Mouse (Mus musculus) heart, adult 10 weeks (tissue): Measurements from ENCODE around the gene Vax1. TPM values are rescaled to one million over a fixed set of nuclear protein-coding genes. Genes with fewer than 3 reads are reported as not detected.

Source experiments
- polyA plus RNA-seq: library from polyadenylated mRNA; stranded (reverse); fragments of 350-450 nt; fragmentation: Illumina TruSeq; extraction: RNeasy Lipid Tissue Mini Kit (QIAGEN cat#74804); gene quantifications from one replicate; pipeline ENCODE4 v1.2.3, GENCODE M21; 2014; ENCODE audit warnings: low read depth, low replicate concordance

The Vax1 gene
- polyA plus RNA-seq, result not detected

DNA sequence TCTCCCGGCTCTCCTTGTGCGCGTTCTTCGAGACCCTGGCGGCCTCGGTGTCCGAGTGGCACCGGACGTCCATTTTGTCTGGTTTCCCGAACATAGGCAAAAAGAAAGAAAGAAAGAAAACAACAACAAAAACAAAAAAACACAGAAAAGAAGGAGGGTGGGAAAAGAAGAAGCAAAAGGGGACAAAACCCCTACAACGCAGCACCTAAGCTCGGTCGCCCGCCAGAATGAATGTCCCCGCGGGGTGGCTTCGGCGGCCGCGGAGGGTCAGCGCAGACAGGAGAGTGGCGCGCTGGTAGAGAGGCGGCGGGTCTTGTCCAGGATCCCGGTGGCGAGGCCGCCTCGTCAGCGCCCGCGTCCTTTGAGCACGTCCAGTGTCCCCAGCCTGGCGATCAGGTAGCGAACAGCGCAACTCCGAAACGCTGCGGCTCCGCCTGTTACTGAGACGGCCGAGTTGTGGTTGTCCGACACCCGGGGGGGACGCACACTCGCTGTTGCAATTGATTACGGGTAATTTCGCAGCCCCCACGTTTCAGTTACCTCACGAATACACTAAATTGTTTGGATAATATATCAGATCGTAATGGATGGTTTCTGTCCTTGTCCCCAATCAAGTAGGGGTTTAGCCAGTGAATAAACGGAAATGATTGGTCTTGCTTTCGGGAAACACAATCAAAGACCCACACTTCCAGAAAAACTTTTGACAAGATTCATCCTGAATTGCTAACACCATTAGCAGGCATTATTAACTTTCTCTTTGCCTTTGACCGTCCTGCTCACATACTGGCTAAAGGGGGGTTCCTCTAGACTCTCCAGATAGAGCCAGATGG is at the start of gene Vax1:
Gene Vax1 (minus strand): TSS at position 121 of the 830 bp plus-strand sequence.

DNA sequence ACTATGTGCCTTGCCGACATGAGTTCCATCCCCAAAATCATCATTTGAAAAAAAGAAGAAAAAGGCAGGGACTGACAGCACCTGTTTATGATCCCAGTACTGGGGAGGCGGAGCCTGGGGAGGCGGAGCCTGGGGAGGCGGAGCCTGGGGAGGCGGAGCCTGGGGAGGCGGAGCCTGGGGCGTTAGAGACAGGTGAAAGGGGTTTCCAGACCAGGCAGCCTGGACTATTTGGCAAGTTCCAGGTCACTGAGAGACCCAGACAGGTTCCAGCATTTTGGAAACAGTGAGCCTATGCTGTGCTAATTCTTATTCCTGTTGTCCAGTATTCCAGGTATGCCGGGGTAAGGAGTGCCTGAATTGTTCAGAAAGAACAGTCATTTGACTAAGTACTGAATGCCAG is 49.1 kb upstream of the Vax1 start, which contains the start of gene Kcnk18:
Gene Kcnk18 (plus strand): TSS at position 224 of the 400 bp plus-strand sequence.

Other genes starting within 250 kb of the Vax1 start
- gene Eno4, start 226.6 kb downstream of the Vax1 start, polyA plus RNA-seq, result not detected
- 24.6 TPM for gene Hspa12a, start 226.4 kb downstream of the Vax1 start, polyA plus RNA-seq
- 2.7 TPM for gene Shtn1, start 94.0 kb downstream of the Vax1 start, polyA plus RNA-seq
- gene Kcnk18, start 49.2 kb upstream of the Vax1 start, polyA plus RNA-seq, result not detected
- 0.76 TPM for gene Slc18a2, start 90.8 kb upstream of the Vax1 start, polyA plus RNA-seq
- 14.8 TPM for gene Rps12-ps3, start 152.2 kb upstream of the Vax1 start, polyA plus RNA-seq
- gene Pdzd8, start 175.7 kb upstream of the Vax1 start, polyA plus RNA-seq, result 14.1 TPM